Mouse (Mus musculus): ENCODE measurements around the gene Srrm3.

GRCm38 (mm10) chr5:135847460-135847859, 40.8 kb downstream of the Srrm3 start:
- TF ChIP-seq GATA1 (IDR thresholded peaks at IDR 0.05; ENCODE audit: low read length) (no peak), TAL1 (IDR thresholded peaks at IDR 0.05; ENCODE audit: low read length) (no peak)
